Mouse (Mus musculus): ENCODE measurements around the gene Unc13a.

GRCm38 (mm10) chr8:71594324-71594722 lies 77.2 kb downstream of the Unc13a start:
- TF ChIP-seq POLR2A (IDR thresholded peaks at IDR 0.05; ENCODE audit: insufficient read depth, low read length), result no peak
- TF ChIP-seq CTCF (IDR thresholded peaks at IDR 0.05; ENCODE audit: low read depth, low read length), result no peak
- TF ChIP-seq EP300 (IDR thresholded peaks at IDR 0.05; ENCODE audit: insufficient read depth, low read depth, low read length), result no peak
